Mouse (Mus musculus) natural killer cell, adult 2 months (primary cell): ENCODE measurements around the gene Mpp3.

Source experiments
- DNase-seq, 2 experiments: peaks; one replicate each; pipeline ENCODE4 v3.0.0; 2022; ENCODE audit warnings: low spot score in 2 of 2

The Mpp3 gene

DNA sequence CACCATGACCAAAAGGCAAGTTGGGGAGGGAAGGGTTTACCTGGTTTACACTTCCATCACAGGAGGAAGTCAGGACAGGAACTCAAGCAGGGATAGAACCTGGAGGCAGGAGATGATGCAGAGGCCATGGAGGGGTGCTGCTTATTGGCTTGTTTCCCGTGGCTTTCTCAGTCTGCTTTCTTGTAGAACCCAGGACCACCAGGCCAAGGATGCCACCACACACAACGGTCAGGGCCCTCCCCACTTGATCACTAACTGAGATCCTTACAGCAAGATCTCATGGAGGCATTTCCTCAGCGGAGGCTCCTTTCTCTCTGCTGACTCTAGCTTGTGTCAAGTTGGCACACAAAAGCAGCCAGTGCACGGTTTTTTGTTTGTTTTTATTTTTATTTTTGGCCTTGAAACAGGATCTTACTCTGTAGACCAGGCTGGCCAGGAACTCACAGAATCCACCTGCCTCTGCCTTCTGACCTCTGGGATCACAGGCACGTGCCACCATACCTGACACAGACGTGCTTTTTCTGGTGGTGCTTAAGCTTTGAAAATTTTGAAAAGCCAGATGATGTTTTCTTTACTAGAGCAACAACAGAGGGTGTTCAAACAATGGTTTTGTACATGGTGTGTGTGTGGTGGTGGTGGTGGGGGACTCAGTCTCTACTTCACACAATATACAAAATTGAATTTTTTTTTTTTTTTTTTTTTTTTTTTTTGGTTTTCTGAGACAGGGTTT, at the start of gene Mpp3:
Gene Mpp3, minus strand, starts transcription at position 375 of the 730 bp plus-strand sequence.
- no peak for DNase-seq

DNA sequence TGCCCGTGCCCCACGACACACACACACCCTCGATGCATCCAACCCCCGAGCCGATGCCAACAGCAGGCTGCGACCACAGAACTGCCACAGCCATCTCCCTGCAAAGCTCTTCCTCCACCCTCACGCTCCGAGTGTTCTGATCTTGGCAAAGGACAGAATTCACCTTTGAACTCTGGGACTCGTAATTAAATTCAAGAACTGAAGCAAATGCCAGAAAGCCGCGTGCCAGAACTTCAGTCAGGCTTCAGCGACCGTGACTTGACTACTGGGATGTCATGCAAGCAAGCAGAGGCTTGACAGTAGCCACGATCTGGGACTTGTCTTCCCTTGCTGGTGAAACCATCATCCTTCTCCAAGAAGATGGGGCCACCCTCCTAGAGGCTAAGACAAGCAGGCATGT, 45.5 kb upstream of the Mpp3 start:
- DNase-seq = no peak

DNA sequence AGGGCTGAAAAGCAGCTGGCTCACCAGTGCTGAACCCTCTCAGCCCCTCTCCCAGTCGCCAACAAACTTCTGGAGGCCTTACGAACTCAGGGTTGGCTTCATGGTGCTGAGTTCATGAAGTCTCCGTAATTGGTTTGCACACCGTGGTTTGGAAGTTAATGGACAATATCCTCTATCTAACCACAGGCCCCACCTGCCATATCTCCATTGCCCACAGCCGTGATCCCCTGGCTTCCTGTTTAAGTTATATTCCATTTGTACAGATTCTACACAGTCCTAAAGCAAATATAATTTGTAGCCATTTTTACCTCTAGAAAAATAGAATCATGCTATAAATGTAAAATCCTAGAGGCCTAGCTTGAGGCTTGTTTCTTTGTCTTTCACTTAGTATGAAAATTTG, 44.5 kb upstream of the Mpp3 start:
- no peak for DNase-seq

DNA sequence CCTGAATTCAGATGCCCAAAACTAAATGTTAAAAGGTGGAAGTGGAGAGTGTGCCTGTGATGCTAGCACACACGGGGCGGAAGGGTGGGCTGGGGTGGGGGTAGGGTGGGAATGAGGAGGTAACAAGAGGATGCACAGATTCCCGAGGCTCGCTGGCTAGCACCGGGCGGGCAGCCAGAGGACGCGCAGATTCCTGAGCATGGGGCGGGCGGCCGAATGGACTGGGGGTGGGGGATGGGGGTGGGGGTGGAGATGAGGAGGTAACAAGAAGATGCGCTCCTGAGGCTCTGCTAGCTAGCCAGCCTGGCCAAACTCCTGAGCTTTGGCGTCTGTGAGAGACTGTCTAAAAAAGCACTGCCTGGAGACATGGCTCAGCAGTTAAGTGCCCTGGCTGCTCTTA, 42.2 kb upstream of the Mpp3 start:
- no peak for DNase-seq

DNA sequence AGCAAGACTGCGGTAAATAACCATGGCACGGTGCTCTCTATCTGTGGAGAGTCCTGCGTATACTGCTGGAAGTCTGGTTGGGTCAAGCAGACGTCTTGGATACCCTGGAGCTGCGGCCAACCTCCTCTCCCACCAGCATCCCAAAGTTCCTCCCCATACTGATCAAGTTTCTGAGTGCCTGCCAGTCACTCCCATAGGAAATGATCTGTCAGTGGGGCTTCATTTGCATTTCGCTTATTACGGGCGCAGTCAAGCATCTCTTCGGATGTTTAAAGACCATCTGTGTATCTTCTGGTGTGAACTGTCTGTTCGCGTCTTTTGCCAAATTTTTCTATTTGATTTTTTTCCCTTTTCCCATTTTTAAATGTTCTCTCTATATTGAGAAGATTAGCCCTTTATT, 41.4 kb upstream of the Mpp3 start:
- no peak for DNase-seq

DNA sequence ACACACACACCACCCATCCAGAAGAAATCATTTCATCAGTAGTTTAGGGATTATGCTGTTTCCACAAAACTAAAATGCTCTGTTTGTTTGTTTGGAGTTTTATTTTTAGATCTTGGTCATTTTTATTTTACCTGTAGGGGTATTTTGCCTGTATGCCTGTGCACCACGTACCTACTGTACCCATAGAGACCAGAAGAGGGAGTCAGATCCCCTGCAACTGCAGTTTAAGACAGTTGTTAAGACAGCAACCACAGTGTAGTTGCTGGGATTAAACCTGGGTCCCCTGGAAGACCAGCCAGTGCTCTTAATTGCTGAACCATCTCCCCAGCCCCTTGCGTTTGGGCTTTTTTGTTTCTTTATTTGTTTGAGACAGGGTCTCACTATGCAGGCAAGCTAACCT, 40.7 kb upstream of the Mpp3 start:
- DNase-seq = no peak

DNA sequence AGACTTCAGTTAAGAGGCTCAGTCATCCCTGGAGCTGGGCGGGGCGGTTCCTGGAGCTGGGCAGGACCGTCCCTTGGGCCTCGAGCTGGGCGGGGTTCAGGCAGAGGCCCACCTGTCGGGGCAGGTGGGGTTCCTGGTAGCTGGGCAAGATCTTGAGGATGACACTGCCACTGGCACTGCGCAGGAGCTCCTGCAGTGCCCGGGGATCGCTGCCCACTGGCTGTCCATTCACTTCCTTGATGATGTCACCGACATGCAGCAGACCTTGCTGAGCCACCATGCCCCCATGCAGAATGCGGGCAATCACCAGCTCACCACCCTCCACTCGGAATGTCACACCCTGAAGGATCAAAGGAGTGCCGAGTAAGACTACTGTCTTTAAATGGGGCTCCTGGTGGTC, 34.8 kb upstream of the Mpp3 start:
- no peak for DNase-seq

DNA sequence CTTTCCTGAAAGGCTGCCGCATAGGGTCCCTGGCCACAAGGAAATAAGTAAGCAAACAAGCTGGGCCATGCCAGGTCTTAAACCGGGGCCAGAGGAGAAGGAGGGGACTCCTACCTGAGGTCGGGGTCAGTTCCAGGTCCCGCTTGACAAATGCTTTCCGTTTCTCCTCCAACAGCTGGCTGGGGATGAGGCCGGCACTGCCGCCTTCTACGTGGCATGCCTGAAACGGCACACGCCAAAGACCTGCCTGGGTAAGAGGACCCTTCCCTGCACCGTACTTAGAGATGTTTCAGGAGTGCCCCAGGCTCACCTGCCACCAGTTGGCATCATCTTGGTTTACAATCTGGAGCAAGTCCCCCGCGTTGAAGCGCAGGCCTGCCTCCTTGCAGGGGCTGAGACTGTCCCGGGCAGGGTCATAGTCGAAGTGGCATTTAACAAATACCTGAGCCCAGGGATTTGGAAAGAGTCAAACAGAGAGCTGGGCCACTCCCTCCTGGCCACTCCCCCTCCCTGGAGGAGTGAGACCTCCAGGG, 33.7 kb upstream of the Mpp3 start:
- DNase-seq = no peak

DNA sequence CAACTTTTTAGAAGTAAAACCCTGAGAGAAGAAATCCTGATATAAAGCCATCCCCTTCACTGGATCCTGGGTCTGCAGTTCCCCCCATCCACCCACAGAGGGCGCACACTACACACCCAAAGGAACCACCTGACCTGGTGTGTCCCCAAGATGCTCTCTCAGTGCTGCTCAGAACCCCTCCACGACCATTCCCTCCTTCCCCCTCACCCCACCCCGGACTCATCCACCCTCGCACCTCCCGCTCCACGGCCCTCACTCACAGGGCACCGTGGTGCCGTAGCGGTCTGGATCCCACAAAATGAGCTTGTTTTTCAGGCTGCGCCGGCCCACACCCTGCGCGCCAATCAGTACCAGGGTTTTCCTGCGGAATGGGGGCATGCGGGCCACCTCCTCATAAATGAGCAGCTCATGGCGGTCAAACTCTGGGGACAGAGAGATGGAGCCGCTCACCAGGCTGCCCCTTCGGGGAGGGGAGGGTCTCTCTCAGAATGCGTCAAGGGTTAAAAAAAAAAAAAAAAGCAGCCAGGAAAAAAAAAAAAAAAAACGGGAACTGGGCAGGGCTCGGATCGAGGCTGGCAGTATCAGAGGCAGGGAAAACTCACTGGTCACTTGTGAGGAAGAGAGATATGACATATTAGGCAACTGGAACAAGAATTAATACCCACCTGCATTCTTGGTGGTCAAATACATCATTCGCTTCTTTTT, 33.1 kb upstream of the Mpp3 start:
- peak; percentile 29 to 58 for DNase-seq

DNA sequence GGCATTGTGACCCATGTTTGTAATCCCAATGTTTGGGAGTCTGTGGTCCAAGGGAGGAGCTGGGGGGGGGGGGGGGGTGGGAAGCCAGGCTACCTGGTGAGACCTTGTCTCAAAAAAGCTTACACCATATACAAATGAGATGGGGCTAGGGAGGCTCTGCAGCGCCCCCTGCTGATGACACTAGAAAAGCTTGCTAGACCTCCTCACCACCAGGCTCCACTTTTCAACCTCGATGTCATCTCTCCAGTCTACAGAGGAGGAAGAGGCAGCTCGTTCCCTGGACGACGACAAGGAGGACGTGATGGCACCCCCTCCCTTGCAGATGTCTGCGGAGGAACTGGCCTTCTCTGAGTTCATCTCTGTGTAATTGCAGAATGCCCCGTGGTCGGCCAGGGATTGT, 25.6 kb upstream of the Mpp3 start:
- peak in 1 of 2 experiments; percentile 41 for DNase-seq

DNA sequence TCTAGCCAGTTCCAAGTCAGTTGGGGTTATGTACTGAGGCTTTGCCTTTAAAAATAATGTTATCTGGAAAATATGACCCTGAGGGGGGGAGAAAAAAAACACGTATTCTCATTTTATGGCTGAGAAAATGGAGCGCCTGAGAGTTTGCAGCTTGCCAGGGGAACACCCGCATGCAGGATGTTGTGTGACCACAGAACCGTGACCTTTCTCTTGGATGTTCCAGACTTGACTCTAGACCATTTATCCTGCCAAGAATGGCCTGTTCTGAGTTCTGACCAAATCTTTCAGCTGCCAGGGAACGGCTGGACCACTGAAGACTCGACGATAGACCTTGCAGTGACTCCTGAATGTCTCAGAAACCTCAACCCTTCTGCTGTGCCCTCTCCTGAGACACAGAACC, 24.9 kb upstream of the Mpp3 start:
- no peak for DNase-seq

DNA sequence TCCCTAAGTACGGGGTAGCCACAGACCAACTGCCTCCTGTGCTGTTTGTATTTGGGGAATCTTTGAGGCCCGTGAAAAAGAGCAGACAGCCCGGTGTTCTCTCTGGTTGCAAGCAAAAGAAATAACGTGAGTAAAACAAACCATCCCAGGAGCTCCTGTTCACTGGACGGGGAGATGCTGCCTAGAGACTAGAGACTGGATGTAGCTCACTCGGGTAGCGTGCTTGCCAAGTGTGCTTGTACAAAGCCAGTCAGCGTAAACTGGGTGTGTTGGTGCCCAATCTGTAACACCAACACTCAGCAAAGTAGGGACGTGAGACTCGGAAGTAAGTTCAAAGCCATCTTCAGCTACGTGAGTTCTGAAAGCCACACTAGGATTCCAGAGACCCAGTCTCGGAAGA, 24.4 kb upstream of the Mpp3 start:
- DNase-seq = no peak

DNA sequence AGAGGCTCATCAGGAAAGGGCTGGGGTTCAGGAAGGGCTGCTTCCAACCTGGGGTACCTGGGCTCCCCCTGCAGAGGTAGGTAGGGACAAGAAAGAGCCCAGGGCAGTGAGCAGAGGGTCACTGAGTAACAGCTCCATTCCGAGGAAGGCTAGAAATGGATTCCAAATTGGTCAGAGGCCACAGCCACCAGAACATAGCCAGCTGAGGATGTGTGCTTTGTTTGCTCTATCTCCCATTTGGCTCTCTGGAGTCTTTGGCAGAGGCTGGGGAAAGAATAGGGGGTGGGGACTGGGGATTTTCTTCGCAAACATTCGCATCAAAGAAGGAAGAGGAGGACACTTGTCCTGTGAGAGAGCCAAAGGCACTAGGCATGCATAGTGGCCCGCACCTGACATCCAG, 23.7 kb upstream of the Mpp3 start:
- no peak for DNase-seq

DNA sequence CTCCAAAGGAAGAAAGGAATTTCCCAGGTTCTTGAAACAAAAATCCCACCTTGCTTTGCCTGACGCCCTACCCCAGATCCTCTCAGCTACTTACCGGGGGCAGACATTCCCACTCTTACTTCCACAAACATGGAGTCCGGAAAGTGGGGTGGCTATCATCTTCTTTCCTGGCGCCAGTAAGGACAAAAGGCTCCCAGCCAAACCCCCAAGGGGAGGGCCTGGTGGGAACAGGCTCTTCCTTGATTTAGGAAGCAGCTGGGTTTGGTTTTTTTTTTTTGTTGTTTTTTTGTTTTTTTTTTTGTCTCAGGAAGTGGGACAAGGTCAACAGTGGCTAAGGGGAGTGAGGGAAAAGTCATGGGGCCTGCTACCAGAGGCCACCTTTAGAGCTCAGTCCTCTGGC, 23.3 kb upstream of the Mpp3 start:
- DNase-seq = no peak

DNA sequence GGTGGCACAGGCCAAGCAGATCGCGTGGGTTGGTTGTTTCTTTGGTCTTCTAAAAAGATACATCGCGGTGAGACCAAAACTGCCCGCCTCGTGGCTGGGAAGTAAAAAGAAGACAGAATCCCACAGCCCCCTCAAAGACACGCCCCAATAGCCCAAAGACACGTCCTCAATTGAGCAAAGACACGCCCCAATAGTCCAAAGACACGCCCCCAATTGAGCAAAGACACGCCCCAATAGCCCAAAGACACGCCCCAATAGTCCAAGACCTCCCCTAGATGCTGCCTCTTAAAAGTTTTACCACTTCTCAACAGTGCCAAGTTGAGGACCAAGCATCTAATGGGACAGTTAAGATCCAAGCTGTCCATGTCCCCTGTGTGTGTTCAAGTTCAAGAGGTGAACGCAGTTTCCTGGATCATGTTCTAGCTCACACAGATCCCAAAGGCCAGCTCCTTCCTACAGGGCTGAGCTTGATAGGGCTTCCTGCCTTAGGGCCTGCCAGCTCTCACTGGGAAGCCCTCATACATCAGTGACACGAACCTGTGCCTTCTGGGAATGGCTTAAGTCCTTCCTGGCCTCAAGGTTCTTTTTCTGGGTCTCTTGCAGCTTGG, 21.7 kb upstream of the Mpp3 start:
- DNase-seq = no peak

DNA sequence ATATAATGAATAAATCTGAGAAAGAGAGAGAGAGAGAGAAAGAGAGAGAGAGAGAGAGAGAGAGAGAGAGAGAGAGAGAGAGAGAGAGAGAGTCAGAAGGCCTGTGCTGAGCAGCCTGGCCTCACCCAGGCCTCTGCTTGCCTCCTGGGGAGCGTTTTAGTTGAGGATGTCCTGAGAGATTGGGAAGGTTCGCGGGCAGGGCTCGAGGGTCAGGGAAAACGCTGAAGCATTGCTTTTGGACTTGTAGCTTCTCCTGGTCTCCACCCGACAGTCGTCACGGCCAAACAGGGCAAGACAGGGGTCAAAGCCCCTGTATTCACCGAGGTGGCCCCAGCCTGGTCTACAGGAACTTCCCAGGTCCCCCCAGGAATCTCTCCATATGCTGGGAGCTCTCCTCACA, 18.3 kb upstream of the Mpp3 start:
- no peak for DNase-seq

DNA sequence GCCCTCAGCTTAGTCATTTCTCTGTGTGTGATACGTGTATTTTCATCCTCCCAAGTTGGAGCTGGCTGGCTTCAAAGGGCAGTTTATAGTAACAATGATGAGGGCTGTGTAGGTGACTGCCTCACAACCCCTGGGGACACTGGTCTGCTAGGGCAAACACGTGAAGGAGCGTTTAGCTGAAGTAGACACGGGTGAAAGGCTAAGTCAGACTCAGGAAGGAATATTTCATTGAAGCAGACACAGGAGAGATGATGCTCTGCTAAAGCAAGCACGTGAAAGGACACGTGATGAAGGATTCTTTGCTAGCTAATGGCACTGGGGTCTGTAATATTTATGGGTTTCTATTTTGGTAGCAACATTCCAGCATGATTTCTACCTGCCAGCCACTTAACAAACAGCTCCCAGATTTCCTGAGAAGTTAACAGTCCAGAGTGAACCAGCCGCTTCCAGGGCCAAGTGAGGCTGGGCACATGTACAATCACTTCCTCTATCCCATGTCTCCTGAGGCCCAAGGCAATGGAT, 16.5 kb upstream of the Mpp3 start:
- no peak for DNase-seq

DNA sequence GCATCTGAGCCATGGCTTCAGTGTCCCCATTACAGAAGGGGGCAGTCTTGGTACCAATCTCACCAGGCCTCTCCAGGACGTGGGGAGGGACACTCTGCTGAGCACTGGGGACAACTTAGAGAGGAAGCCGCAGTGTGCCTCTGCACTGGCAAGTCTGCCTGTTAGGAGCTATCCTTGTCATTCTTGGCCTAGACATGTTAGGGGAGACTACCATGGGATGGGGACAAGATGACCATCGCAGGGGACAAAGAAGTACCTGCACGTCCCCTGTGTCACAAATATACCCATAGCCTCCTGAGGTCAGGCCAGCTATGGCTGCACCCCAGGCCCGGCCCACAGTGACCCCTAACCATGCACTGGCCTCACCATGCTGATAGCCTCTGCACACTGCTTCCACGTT, 15.1 kb upstream of the Mpp3 start:
- no peak for DNase-seq

DNA sequence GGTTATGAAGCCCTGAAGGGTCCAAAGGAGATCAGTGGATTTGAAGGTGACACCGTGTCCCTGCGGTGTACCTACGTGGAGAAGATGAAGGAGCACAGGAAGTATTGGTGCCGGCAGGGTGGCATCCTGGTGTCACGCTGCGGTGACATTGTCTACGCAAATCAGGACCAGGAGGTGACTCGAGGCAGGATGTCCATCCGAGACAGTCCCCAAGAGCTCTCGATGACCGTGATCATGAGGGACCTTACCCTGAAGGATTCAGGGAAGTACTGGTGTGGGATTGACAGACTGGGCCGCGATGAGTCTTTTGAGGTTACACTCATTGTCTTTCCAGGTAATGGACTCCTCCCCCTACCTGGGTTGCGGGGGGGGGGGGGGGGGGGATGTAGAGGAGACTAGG, 14.7 kb upstream of the Mpp3 start:
- no peak for DNase-seq

DNA sequence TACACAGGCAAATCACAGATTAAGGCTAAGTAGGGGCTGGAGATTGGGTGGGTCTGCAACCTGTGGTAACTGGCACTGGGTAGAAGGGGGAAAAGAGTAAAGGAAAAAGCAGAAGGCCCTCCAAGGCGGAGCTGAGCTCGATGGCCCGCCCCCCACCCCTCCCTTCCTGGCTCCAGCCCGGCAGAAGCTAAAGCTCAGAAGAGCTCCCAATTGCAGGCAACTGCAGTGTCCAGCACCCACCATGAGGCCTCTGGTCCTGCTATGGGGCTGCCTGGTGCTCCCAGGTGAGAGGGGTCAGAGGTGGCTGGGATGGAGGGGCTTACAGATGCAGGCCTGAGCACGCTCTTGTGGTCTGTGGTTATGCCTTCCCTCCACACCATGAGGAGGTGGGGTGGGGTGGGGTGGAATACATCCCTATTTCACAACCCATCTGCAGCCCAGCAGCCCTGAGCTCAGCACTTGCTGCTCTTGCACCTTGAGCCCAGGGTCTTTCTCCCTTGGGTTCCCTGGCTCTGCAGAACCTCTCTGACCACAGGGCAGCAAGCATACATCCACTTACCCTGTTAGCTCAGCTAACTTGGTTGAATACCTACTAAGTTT, 13.2 kb upstream of the Mpp3 start, which contains the start of gene Cd300lg:
Gene Cd300lg, plus strand, starts transcription at position 160 of the 600 bp plus-strand sequence.
- DNase-seq = no peak

DNA sequence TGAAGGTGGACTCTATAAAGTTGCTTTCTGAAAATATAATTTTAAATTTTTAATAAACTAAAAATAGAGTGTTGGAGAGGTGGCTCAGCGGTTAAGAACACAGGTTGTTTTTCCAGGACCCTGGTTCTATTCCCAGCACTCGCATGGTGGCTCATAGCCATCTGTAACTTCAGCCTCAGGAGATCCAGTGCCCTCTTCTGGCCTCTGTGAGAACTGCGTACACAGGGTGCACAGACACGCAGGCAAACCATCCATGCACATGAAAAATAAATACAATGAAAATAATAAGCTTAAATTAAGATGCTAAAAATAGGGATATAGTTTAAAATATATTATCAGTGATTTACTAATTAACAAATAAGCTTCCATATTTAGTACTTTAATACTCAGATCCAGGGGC, 12.4 kb upstream of the Mpp3 start:
- DNase-seq = no peak

DNA sequence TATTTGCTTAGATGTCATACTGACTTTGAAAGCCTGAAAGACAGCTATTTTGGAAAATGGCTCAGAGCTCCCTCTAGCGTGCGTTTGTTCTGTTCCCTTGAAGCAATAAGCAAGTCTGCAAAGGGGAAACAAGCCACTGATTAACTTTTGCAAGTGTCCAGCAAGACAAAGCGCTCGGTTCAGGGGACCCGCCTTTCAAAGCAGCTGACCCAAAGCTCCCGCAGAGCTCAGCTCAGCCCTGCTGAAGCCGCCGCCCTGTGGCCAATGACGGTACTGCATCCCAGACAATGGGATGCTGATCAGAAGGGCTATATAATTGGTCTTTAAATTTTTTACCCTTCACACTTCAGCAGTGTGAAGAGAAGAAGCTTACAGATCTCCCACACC, 11.9 kb upstream of the Mpp3 start:
- peak; percentile 47 to 65 for DNase-seq
